Mouse (Mus musculus) liver, embryonic 18 days (tissue): Measurements from ENCODE around the gene Spon1. TPM values are rescaled to one million over a fixed set of nuclear protein-coding genes. Genes with fewer than 3 reads are reported as not detected.

Experiments used
- polyA plus RNA-seq: library from polyadenylated mRNA; depleted of rRNA; stranded (reverse); fragments of >200 nt; gene quantifications from 2 replicates; pipeline ENCODE4 v1.2.3, GENCODE M21; 2012; rRNA removed

The Spon1 gene
- polyA plus RNA-seq, result 0.51 and 0.52 TPM in 2 replicates

DNA sequence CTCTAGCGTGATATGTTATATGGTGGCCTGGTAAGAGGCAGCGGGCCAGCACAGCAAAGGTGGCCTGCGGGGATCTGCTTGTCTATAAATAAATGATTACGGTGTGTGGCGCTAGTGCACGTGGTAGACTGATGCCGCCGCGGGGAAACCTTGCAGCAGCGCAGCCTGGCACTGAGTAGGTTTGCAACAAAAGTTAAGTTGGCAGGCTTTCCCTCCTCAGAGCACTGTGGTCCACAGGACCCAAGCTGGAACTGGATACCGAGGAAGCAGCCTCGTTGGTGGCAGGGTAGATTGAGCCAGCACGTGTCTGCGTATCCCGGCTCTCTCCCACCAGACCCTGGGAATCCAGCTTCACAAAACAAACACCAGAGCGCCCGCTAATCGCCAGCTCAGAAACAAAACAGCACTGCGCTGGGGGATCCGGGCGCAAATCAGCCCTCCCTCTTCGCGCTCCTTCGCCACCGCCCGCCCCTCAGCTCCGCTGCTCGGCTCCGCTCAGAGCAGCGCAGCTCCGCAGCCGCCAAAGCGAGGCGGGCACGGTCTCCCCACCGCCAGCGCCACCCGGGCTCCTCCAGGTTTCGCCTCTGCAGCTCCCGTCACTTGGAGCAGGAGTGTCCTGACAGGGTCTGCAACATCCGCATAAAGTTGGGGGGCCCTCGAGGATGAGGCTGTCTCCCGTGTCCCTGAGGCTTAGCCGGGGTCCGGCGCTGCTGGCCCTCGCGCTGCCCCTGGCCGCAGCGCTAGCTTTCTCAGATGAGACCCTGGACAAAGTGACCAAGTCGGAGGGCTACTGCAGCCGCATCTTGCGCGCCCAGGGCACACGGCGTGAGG, at the start of gene Spon1:
Gene Spon1, plus strand, starts transcription at position 332 of the 831 bp plus-strand sequence.

